Mouse (Mus musculus): ENCODE data around the gene Tctn3. TPM values are rescaled to one million over a fixed set of nuclear protein-coding genes. Genes with fewer than 3 reads are reported as not detected.
A peak's percentile ranks its signal among the peaks of the same experiment; 100 is the strongest.

Tctn3 gene
- 1.2 and 2.7 TPM in 2 replicates for polyA plus RNA-seq (2011; ENCODE audit: insufficient read depth, insufficient read length, low replicate concordance, missing spikeins)

GRCm38 (mm10) chr19:40611830-40612506, at the start of gene Tctn3, which contains the start of gene Entpd1:
TSS of gene Tctn3 (minus strand) at chr19:40612233.
TSS of gene Entpd1 (plus strand) at chr19:40612366.
- TF ChIP-seq CTCF (IDR thresholded peaks at IDR 0.05; ENCODE audit: control insufficient read depth, insufficient read depth, low read length) (peak; percentile 96), POLR2A (IDR thresholded peaks at IDR 0.05; ENCODE audit: borderline replicate concordance, control insufficient read depth, low read depth, low read length) (peak; percentile 43; the same call in 1 of the 2 replicates)
- under 1% methylated on average over 45 of the region's 45 CpGs for WGBS
- Histone ChIP-seq H3K4me3 (replicated peaks; ENCODE audit: control insufficient read depth, low read depth, low read length) (peak within 1 kb of the TSS; percentile 61), H3K4me1 (ENCODE audit: control insufficient read depth, insufficient read depth, low read length) (no peaks in the 10 kb centered on the region; the same call in 1 of the 2 replicates), H3K27ac (ENCODE audit: control insufficient read depth, insufficient read depth, low read depth, low read length, poor library complexity) (no peak within 1 kb of the TSS)

- Histone ChIP-seq H3K27ac (ENCODE audit: control insufficient read depth, insufficient read depth, low read depth, low read length, poor library complexity) (peak overlapping the region; percentile 77; the same call in 1 of the 2 replicates), H3K4me3 (replicated peaks; ENCODE audit: control insufficient read depth, low read depth, low read length) (peak overlapping the region; percentile 69), H3K4me1 (ENCODE audit: control insufficient read depth, insufficient read depth, low read length) (peaks cover 1% of the 10 kb centered on the region; the same call in 1 of the 2 replicates)
- no peak for TF ChIP-seq CTCF (IDR thresholded peaks at IDR 0.05; ENCODE audit: control insufficient read depth, insufficient read depth, low read length)
- TF ChIP-seq POLR2A (IDR thresholded peaks at IDR 0.05; ENCODE audit: borderline replicate concordance, control insufficient read depth, low read depth, low read length) = no peak
- 13% methylated on average over 2 of the region's 2 CpGs for WGBS
Observed at GRCm38 (mm10) chr19:40661108-40661507, 49.1 kb upstream of the Tctn3 start.

GRCm38 (mm10) chr19:40660510-40660909, 48.5 kb upstream of the Tctn3 start:
- under 1% methylated on average over 9 of the region's 9 CpGs for WGBS
- TF ChIP-seq POLR2A (IDR thresholded peaks at IDR 0.05; ENCODE audit: borderline replicate concordance, control insufficient read depth, low read depth, low read length) = no peak
- TF ChIP-seq CTCF (IDR thresholded peaks at IDR 0.05; ENCODE audit: control insufficient read depth, insufficient read depth, low read length) = no peak
- H3K4me1 ChIP-seq (ENCODE audit: control insufficient read depth, insufficient read depth, low read length) = peaks cover 1% of the 10 kb centered on the region; the same call in 1 of the 2 replicates
- H3K27ac ChIP-seq (ENCODE audit: control insufficient read depth, insufficient read depth, low read depth, low read length, poor library complexity) = peak overlapping the region; percentile 77
- peak overlapping the region; percentile 69 for H3K4me3 ChIP-seq (replicated peaks; ENCODE audit: control insufficient read depth, low read depth, low read length)

- H3K27ac ChIP-seq (ENCODE audit: control insufficient read depth, insufficient read depth, low read depth, low read length, poor library complexity) = peak overlapping the region; percentile 77
- peak overlapping the region; percentile 69 for H3K4me3 ChIP-seq (replicated peaks; ENCODE audit: control insufficient read depth, low read depth, low read length)
- WGBS = under 1% methylated on average over 16 of the region's 16 CpGs
- H3K4me1 ChIP-seq (ENCODE audit: control insufficient read depth, insufficient read depth, low read length) = peaks cover 1% of the 10 kb centered on the region; the same call in 1 of the 2 replicates
- no peak for TF ChIP-seq CTCF (IDR thresholded peaks at IDR 0.05; ENCODE audit: control insufficient read depth, insufficient read depth, low read length)
- TF ChIP-seq POLR2A (IDR thresholded peaks at IDR 0.05; ENCODE audit: borderline replicate concordance, control insufficient read depth, low read depth, low read length) = no peak
Observed at GRCm38 (mm10) chr19:40659651-40660478, 47.8 kb upstream of the Tctn3 start.

- Histone ChIP-seq H3K27ac (ENCODE audit: control insufficient read depth, insufficient read depth, low read depth, low read length, poor library complexity) (no peak overlapping the region), H3K4me3 (replicated peaks; ENCODE audit: control insufficient read depth, low read depth, low read length) (no peak overlapping the region), H3K4me1 (ENCODE audit: control insufficient read depth, insufficient read depth, low read length) (no peaks in the 10 kb centered on the region; the same call in 1 of the 2 replicates)
- TF ChIP-seq POLR2A (IDR thresholded peaks at IDR 0.05; ENCODE audit: borderline replicate concordance, control insufficient read depth, low read depth, low read length) (no peak), CTCF (IDR thresholded peaks at IDR 0.05; ENCODE audit: control insufficient read depth, insufficient read depth, low read length) (no peak)
- WGBS = 51% methylated on average over 5 of the region's 5 CpGs
Observed at GRCm38 (mm10) chr19:40658935-40659334, 46.9 kb upstream of the Tctn3 start.

GRCm38 (mm10) chr19:40658281-40658680, 46.2 kb upstream of the Tctn3 start:
- Histone ChIP-seq H3K27ac (ENCODE audit: control insufficient read depth, insufficient read depth, low read depth, low read length, poor library complexity) (no peak overlapping the region), H3K4me3 (replicated peaks; ENCODE audit: control insufficient read depth, low read depth, low read length) (no peak overlapping the region), H3K4me1 (ENCODE audit: control insufficient read depth, insufficient read depth, low read length) (no peaks in the 10 kb centered on the region; the same call in 1 of the 2 replicates)
- no peak for TF ChIP-seq CTCF (IDR thresholded peaks at IDR 0.05; ENCODE audit: control insufficient read depth, insufficient read depth, low read length)
- no peak for TF ChIP-seq POLR2A (IDR thresholded peaks at IDR 0.05; ENCODE audit: borderline replicate concordance, control insufficient read depth, low read depth, low read length)
- 26% methylated on average over 6 of the region's 6 CpGs for WGBS

GRCm38 (mm10) chr19:40656207-40656606, 44.2 kb upstream of the Tctn3 start:
- no peak overlapping the region for H3K27ac ChIP-seq (ENCODE audit: control insufficient read depth, insufficient read depth, low read depth, low read length, poor library complexity)
- no peaks in the 10 kb centered on the region; the same call in 1 of the 2 replicates for H3K4me1 ChIP-seq (ENCODE audit: control insufficient read depth, insufficient read depth, low read length)
- H3K4me3 ChIP-seq (replicated peaks; ENCODE audit: control insufficient read depth, low read depth, low read length) = no peak overlapping the region
- TF ChIP-seq CTCF (IDR thresholded peaks at IDR 0.05; ENCODE audit: control insufficient read depth, insufficient read depth, low read length) (no peak), POLR2A (IDR thresholded peaks at IDR 0.05; ENCODE audit: borderline replicate concordance, control insufficient read depth, low read depth, low read length) (no peak)
- 66% methylated on average over 5 of the region's 5 CpGs for WGBS

GRCm38 (mm10) chr19:40650090-40650489, 38.1 kb upstream of the Tctn3 start:
- H3K27ac ChIP-seq (ENCODE audit: control insufficient read depth, insufficient read depth, low read depth, low read length, poor library complexity) = 0 out of 2 replicates have a peak overlapping the region, but pooled peaks have one; percentile 42
- no peaks in the 10 kb centered on the region; the same call in 1 of the 2 replicates for H3K4me1 ChIP-seq (ENCODE audit: control insufficient read depth, insufficient read depth, low read length)
- TF ChIP-seq CTCF (IDR thresholded peaks at IDR 0.05; ENCODE audit: control insufficient read depth, insufficient read depth, low read length) = no peak
- TF ChIP-seq POLR2A (IDR thresholded peaks at IDR 0.05; ENCODE audit: borderline replicate concordance, control insufficient read depth, low read depth, low read length) = no peak
- H3K4me3 ChIP-seq (replicated peaks; ENCODE audit: control insufficient read depth, low read depth, low read length) = no peak overlapping the region
- whole genome bisulfite sequencing = 8% methylated on average over 5 of the region's 5 CpGs
